Mouse (Mus musculus) heart, postnatal 0 days (tissue): Measurements from ENCODE around the gene Spata31d1d.

Experiments
- CTCF ChIP-seq: IDR thresholded peaks from 2 replicates; pipeline ENCODE4 v1.5.1; 2016; ENCODE audit warnings: antibody characterized with exemption, control low read depth, low read depth
- EP300 ChIP-seq: IDR thresholded peaks from 2 replicates; pipeline ENCODE4 v1.6.1; 2016; ENCODE audit warnings: antibody characterized with exemption, low read depth

- TF ChIP-seq CTCF (no peak), EP300 (no peak)
These were observed 35.4 kb upstream of the Spata31d1d start for GRCm38 (mm10) chr13:59766786-59767515.
